23 mouse cellular contexts compared by ENCODE assay signal in the genomic region with DNA sequence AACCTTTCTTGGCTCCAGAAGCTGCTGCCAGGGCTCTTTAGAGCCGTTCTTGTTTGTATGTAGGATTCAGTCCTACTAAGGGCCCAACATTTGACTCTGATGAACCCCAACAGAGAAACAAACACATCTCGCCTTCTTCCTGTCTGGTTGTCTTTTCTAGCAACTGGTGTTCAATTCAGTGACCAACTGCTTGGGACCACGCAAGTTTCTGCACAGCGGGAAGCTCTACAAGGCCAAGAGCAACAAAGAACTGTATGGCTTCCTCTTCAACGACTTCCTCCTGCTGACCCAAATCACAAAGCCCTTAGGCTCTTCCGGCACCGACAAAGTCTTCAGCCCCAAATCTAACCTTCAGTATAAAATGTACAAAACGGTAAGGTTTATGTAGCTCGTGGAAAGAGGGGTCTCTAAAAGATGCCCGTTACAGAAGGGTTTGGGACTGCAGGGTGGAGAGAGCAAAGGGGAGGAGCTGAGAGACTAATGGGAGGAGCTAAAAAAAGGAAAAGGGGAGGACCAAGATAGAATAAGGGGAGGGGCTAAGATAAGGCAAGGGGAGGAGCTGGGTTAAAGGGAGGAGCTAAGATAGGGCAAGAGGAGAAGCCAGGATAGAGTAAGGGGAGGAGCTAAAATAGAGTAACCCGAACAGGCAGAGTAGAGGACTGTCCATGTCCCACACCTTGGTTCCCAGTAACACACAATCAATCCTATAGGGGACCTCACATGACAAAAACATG.
A peak's percentile ranks its signal among the peaks of the same experiment; 100 is the strongest.
DNase-seq lines count a peak whose midpoint lies in the region; ATAC-seq and TF ChIP-seq lines count a peak whose summit lies in the region.
"Had no signal": no experiment of that assay in that cellular context is flagged by ENCODE, and none has a peak within 500 bp of the region (broad histone marks: within the 10 kb centered on the region; RNA-seq: fewer than 3 reads in every experiment).

No protein-coding gene starts in this region.

- no peaks in the 10 kb centered on the region for H3K9me3 ChIP-seq in forebrain, postnatal 0 days (ENCODE audit: low read length)
- no peaks in the 10 kb centered on the region for H3K9me3 ChIP-seq in forebrain, embryonic 13.5 days (replicated peaks)
- H3K9me3 ChIP-seq in midbrain, embryonic 11.5 days (ENCODE audit: control insufficient read depth, low read length): no peaks in the 10 kb centered on the region
- H3K9me3 ChIP-seq in midbrain, embryonic 10.5 days (replicated peaks): no peaks in the 10 kb centered on the region; the same call in 1 of the 2 replicates
- H3K9me3 ChIP-seq: limb, embryonic 12.5 days; liver, embryonic 12.5 days; midbrain, embryonic 12.5 days had no signal

- H3K36me3 ChIP-seq in forebrain, postnatal 0 days (ENCODE audit: insufficient read depth): peaks cover 36% of the 10 kb centered on the region
- H3K36me3 ChIP-seq in forebrain, embryonic 13.5 days (ENCODE audit: poor library complexity, severe bottlenecking): peaks cover 33% of the 10 kb centered on the region
- H3K36me3 ChIP-seq in midbrain, embryonic 11.5 days (ENCODE audit: control insufficient read depth, insufficient read depth, low read length): no peaks in the 10 kb centered on the region
- peaks cover 14% of the 10 kb centered on the region; the same call in 1 of the 2 replicates for H3K36me3 ChIP-seq in midbrain, embryonic 10.5 days
- H3K36me3 ChIP-seq: limb, embryonic 12.5 days; liver, embryonic 12.5 days had no signal

- H3K9ac ChIP-seq in forebrain, postnatal 0 days: no peak overlapping the region
- H3K9ac ChIP-seq in forebrain, embryonic 13.5 days: no peak overlapping the region
- no peak overlapping the region for H3K9ac ChIP-seq in midbrain, embryonic 11.5 days (ENCODE audit: low read length)
- H3K9ac ChIP-seq: heart, embryonic 13.5 days; limb, embryonic 12.5 days; liver, embryonic 12.5 days; midbrain, embryonic 12.5 days had no signal

- DNase-seq in forebrain, postnatal 0 days: no peak
- peak; percentile 65 for DNase-seq in midbrain, embryonic 11.5 days (ENCODE audit: low spot score, missing footprints)
- DNase-seq in midbrain, embryonic 10.5 days (ENCODE audit: low spot score): no peak
- DNase-seq in gastrocnemius, postnatal 14 days: no peak
- DNase-seq in heart, postnatal 14 days: no peak
- DNase-seq: adrenal gland, postnatal 36 days; cerebellum, adult 11-12 months; cerebellum, postnatal 14 days; gastrocnemius, postnatal 10 days; heart, adult 18-20 months; heart, postnatal 36 days; lung, adult 2 months; right cerebral cortex, postnatal 4 days; thymus, postnatal 4 days had no signal

- no peak overlapping the region for H3K4me3 ChIP-seq in forebrain, postnatal 0 days (ENCODE audit: low read depth, low read length)
- H3K4me3 ChIP-seq in forebrain, embryonic 13.5 days: no peak overlapping the region
- no peak overlapping the region for H3K4me3 ChIP-seq in midbrain, embryonic 11.5 days (ENCODE audit: low read depth, low read length)
- H3K4me3 ChIP-seq in midbrain, embryonic 10.5 days: no peak overlapping the region
- H3K4me3 ChIP-seq: heart, embryonic 13.5 days; limb, embryonic 12.5 days; liver, embryonic 12.5 days; midbrain, embryonic 12.5 days had no signal

- TF ChIP-seq CTCF in forebrain, postnatal 0 days (IDR thresholded peaks at IDR 0.05; ENCODE audit: low read depth): no peak

- no peak overlapping the region for H3K4me2 ChIP-seq in forebrain, postnatal 0 days (ENCODE audit: low read depth)
- no peak overlapping the region for H3K4me2 ChIP-seq in forebrain, embryonic 13.5 days
- H3K4me2 ChIP-seq in midbrain, embryonic 11.5 days: no peak overlapping the region
- H3K4me2 ChIP-seq: heart, embryonic 13.5 days; limb, embryonic 12.5 days; liver, embryonic 12.5 days; midbrain, embryonic 12.5 days had no signal

- peak overlapping the region; percentile 69 for H3K27ac ChIP-seq in forebrain, postnatal 0 days (ENCODE audit: low read depth, low read length)
- H3K27ac ChIP-seq in forebrain, embryonic 13.5 days: no peak overlapping the region
- H3K27ac ChIP-seq in midbrain, embryonic 11.5 days (ENCODE audit: low read depth, low read length): no peak overlapping the region
- no peak overlapping the region for H3K27ac ChIP-seq in midbrain, embryonic 10.5 days (replicated peaks)
- H3K27ac ChIP-seq: heart, embryonic 13.5 days; limb, embryonic 12.5 days; liver, embryonic 12.5 days; midbrain, embryonic 12.5 days had no signal

- intact Hi-C loops in gastrocnemius, postnatal 14 days (cut with DNase I; ENCODE audit: low total_unique reads): no loop called here
- intact Hi-C loops in heart, postnatal 14 days (cut with DNase I): no loop called here

- ATAC-seq in forebrain, postnatal 0 days: no peak
- ATAC-seq in forebrain, embryonic 13.5 days: no peak
- ATAC-seq in midbrain, embryonic 11.5 days (ENCODE audit: low FRiP score): no peak
- ATAC-seq in common myeloid progenitor, adult 5-6 weeks (replicated peaks; ENCODE audit: low read depth, poor library complexity, severe bottlenecking): 0 out of 2 replicates have a peak, but pooled peaks have one; percentile 16
- ATAC-seq: intestine, postnatal 0 days; liver, embryonic 12.5 days; Patski had no signal

- no peaks in the 10 kb centered on the region for H3K27me3 ChIP-seq in forebrain, postnatal 0 days (ENCODE audit: insufficient read depth, low read length)
- no peaks in the 10 kb centered on the region for H3K27me3 ChIP-seq in forebrain, embryonic 13.5 days
- H3K27me3 ChIP-seq in midbrain, embryonic 11.5 days (ENCODE audit: control insufficient read depth, insufficient read depth, low read length): no peaks in the 10 kb centered on the region
- H3K27me3 ChIP-seq in midbrain, embryonic 10.5 days (ENCODE audit: low read depth, poor library complexity, severe bottlenecking): no peaks in the 10 kb centered on the region
- H3K27me3 ChIP-seq: CH12.LX; limb, embryonic 12.5 days; midbrain, embryonic 12.5 days; Patski had no signal

- H3K4me1 ChIP-seq in forebrain, postnatal 0 days (ENCODE audit: insufficient read depth): no peaks in the 10 kb centered on the region
- H3K4me1 ChIP-seq in forebrain, embryonic 13.5 days: no peaks in the 10 kb centered on the region
- no peaks in the 10 kb centered on the region for H3K4me1 ChIP-seq in midbrain, embryonic 11.5 days (ENCODE audit: control insufficient read depth, insufficient read depth, low read length)
- 0 out of 2 replicates have a peak, but pooled peaks cover 1% of the 10 kb centered on the region for H3K4me1 ChIP-seq in midbrain, embryonic 10.5 days
- H3K4me1 ChIP-seq: limb, embryonic 12.5 days; liver, embryonic 12.5 days; midbrain, embryonic 12.5 days had no signal

- WGBS in forebrain, postnatal 0 days: 91% methylated on average over 11 of the region's 11 CpGs
- 86% methylated on average over 11 of the region's 11 CpGs for WGBS in forebrain, embryonic 13.5 days
- 88% methylated on average over 11 of the region's 11 CpGs for WGBS in midbrain, embryonic 11.5 days
- WGBS in midbrain, embryonic 10.5 days: 91% methylated on average over 11 of the region's 11 CpGs
